Mouse (Mus musculus) olfactory bulb, adult 2 months (tissue): Measurements from ENCODE around the gene Cyp2s1.

ENCODE experiments used
- CTCF ChIP-seq: fragments of 200-500 bp; IDR thresholded peaks from 2 replicates; pipeline ENCODE4 v1.5.1; 2012; ENCODE audit warnings: low read depth, mild to moderate bottlenecking, low read length, moderate library complexity; ENCODE audit not compliant: insufficient read depth
- POLR2A ChIP-seq: fragments of 200-500 bp; IDR thresholded peaks from 2 replicates; pipeline ENCODE4 v1.6.1; 2012; ENCODE audit warnings: mild to moderate bottlenecking, low read depth, low read length, moderate library complexity; ENCODE audit not compliant: insufficient read depth

GRCm38 (mm10) chr7:25786974-25787373 is 29.7 kb downstream of the Cyp2s1 start:
- no peak for TF ChIP-seq CTCF
- no peak for TF ChIP-seq POLR2A
